Mouse (Mus musculus): Measurements from ENCODE around the gene Srpk3. TPM values are rescaled to one million over a fixed set of nuclear protein-coding genes. Genes with fewer than 3 reads are reported as not detected.

Gene Srpk3
- polyA plus RNA-seq, 1 experiment from 2014 or later = 1.7 TPM

GRCm38 (mm10) chrX:73816596-73817314 is 42.5 kb downstream of the Srpk3 start:
- WGBS = 45% methylated on average over 3 of the region's 3 CpGs
- H3K27me3 ChIP-seq = no peaks in the 10 kb centered on the region
- H3K27ac ChIP-seq = no peak overlapping the region
- H3K36me3 ChIP-seq = no peaks in the 10 kb centered on the region
- no peak overlapping the region for H3K9ac ChIP-seq
- H3K4me2 ChIP-seq = no peak overlapping the region
- H3K9me3 ChIP-seq = no peaks in the 10 kb centered on the region
- no peak for ATAC-seq (ENCODE audit: low FRiP score)
- no peak overlapping the region for H3K4me3 ChIP-seq
- peaks cover 8% of the 10 kb centered on the region for H3K4me1 ChIP-seq (replicated peaks)

- ATAC-seq (ENCODE audit: low FRiP score) = peak; percentile 61
- H3K9ac ChIP-seq = peak overlapping the region; percentile 83
- peak overlapping the region; percentile 66 for H3K4me2 ChIP-seq
- H3K4me1 ChIP-seq (replicated peaks) = peaks cover 18% of the 10 kb centered on the region
- H3K27me3 ChIP-seq = no peaks in the 10 kb centered on the region
- no peaks in the 10 kb centered on the region for H3K9me3 ChIP-seq
- H3K36me3 ChIP-seq = no peaks in the 10 kb centered on the region
- H3K27ac ChIP-seq = no peak overlapping the region
- WGBS = 17% methylated on average over 17 of the region's 17 CpGs
- H3K4me3 ChIP-seq = peak overlapping the region; percentile 59
Measured at GRCm38 (mm10) chrX:73823747-73824146, 49.5 kb downstream of the Srpk3 start.

GRCm38 (mm10) chrX:73824185-73825151 is 50.3 kb downstream of the Srpk3 start, which contains the start of gene Pdzd4:
Pdzd4 (minus strand) TSS chrX:73824969.
- Histone ChIP-seq H3K36me3 (no peaks in the 10 kb centered on the region), H3K9me3 (no peaks in the 10 kb centered on the region), H3K4me3 (peak within 1 kb of the TSS; percentile 59), H3K4me2 (peak within 1 kb of the TSS; percentile 66), H3K27me3 (no peaks in the 10 kb centered on the region), H3K9ac (peak within 1 kb of the TSS; percentile 83), H3K27ac (peak within 1 kb of the TSS; percentile 94), H3K4me1 (replicated peaks) (peaks cover 18% of the 10 kb centered on the region)
- ATAC-seq (ENCODE audit: low FRiP score) = peak; percentile 90
- WGBS = 22% methylated on average over 47 of the region's 84 CpGs

Other genes with a start within 250 kb of the Srpk3 start
- 1.1 and 1.2 TPM in 2 replicates for gene Dusp9, start 135.0 kb upstream of the Srpk3 start, polyA plus RNA-seq (2015; fragmentation: Nextera tagmentation; extraction: Ambion mirVana)
- 107 and 116 TPM in 2 replicates for gene Pnck, start 114.3 kb upstream of the Srpk3 start, polyA plus RNA-seq (2015; fragmentation: Nextera tagmentation; extraction: Ambion mirVana)
- gene Slc6a8, start 101.3 kb upstream of the Srpk3 start, polyA plus RNA-seq (2015; fragmentation: Nextera tagmentation; extraction: Ambion mirVana) = 7.0 and 7.3 TPM in 2 replicates
- gene Bcap31, start 58.2 kb upstream of the Srpk3 start, polyA plus RNA-seq (2015; fragmentation: Nextera tagmentation; extraction: Ambion mirVana) = 128 and 138 TPM in 2 replicates
- gene Abcd1, start 57.8 kb upstream of the Srpk3 start, polyA plus RNA-seq (2015; fragmentation: Nextera tagmentation; extraction: Ambion mirVana) = 11.1 and 11.2 TPM in 2 replicates
- 0.26 and 0.29 TPM in 2 replicates for gene Plxnb3, start 17.3 kb upstream of the Srpk3 start, polyA plus RNA-seq (2015; fragmentation: Nextera tagmentation; extraction: Ambion mirVana)
- gene Idh3g, start 12.5 kb downstream of the Srpk3 start, polyA plus RNA-seq (2015; fragmentation: Nextera tagmentation; extraction: Ambion mirVana) = 223 and 228 TPM in 2 replicates
- gene Ssr4, start 12.6 kb downstream of the Srpk3 start, polyA plus RNA-seq (2015; fragmentation: Nextera tagmentation; extraction: Ambion mirVana) = 147 and 149 TPM in 2 replicates
- 3.7 and 4.1 TPM in 2 replicates for gene Pdzd4, start 50.6 kb downstream of the Srpk3 start, polyA plus RNA-seq (2015; fragmentation: Nextera tagmentation; extraction: Ambion mirVana)
- gene Avpr2, start 117.7 kb downstream of the Srpk3 start, polyA plus RNA-seq (2015; fragmentation: Nextera tagmentation; extraction: Ambion mirVana) = 0.09 and 0.17 TPM in 2 replicates
- 77.3 and 84.1 TPM in 2 replicates for gene L1cam, start 121.7 kb downstream of the Srpk3 start, polyA plus RNA-seq (2015; fragmentation: Nextera tagmentation; extraction: Ambion mirVana)
- gene Arhgap4, start 147.5 kb downstream of the Srpk3 start, polyA plus RNA-seq (2015; fragmentation: Nextera tagmentation; extraction: Ambion mirVana) = 3.4 and 3.8 TPM in 2 replicates
- 105 and 107 TPM in 2 replicates for gene Naa10, start 147.5 kb downstream of the Srpk3 start, polyA plus RNA-seq (2015; fragmentation: Nextera tagmentation; extraction: Ambion mirVana)
- gene Renbp, start 156.4 kb downstream of the Srpk3 start, polyA plus RNA-seq (2015; fragmentation: Nextera tagmentation; extraction: Ambion mirVana) = 12.7 and 14.8 TPM in 2 replicates
- 50.8 and 52.1 TPM in 2 replicates for gene Hcfc1, start 192.0 kb downstream of the Srpk3 start, polyA plus RNA-seq (2015; fragmentation: Nextera tagmentation; extraction: Ambion mirVana)
- 38.5 and 39.7 TPM in 2 replicates for gene Irak1, start 249.5 kb downstream of the Srpk3 start, polyA plus RNA-seq (2015; fragmentation: Nextera tagmentation; extraction: Ambion mirVana)

Data from hindbrain, embryonic 13.5 days (tissue).